Mouse (Mus musculus): Measurements from ENCODE around the gene Pde3a.

Gene Pde3a

GRCm38 (mm10) chr6:141248691-141249584, at the start of gene Pde3a:
Pde3a (plus strand) TSS chr6:141249269.
- no peak for DNase-seq

- DNase-seq = no peak
Observed at GRCm38 (mm10) chr6:141200173-141200615, 48.9 kb upstream of the Pde3a start.

GRCm38 (mm10) chr6:141207531-141207930, 41.5 kb upstream of the Pde3a start:
- DNase-seq = no peak

- DNase-seq = no peak
Observed at GRCm38 (mm10) chr6:141208283-141208872, 40.7 kb upstream of the Pde3a start.

GRCm38 (mm10) chr6:141210021-141210420, 39.0 kb upstream of the Pde3a start:
- DNase-seq = no peak

GRCm38 (mm10) chr6:141221081-141221480, 28.0 kb upstream of the Pde3a start:
- DNase-seq = no peak

GRCm38 (mm10) chr6:141226851-141227657, 22.0 kb upstream of the Pde3a start:
- no peak for DNase-seq

- no peak for DNase-seq
Observed at GRCm38 (mm10) chr6:141227658-141228005, 21.4 kb upstream of the Pde3a start.

- no peak for DNase-seq
Observed at GRCm38 (mm10) chr6:141232756-141233382, 16.2 kb upstream of the Pde3a start.

- no peak for DNase-seq
Observed at GRCm38 (mm10) chr6:141241809-141242208, 7.3 kb upstream of the Pde3a start.

GRCm38 (mm10) chr6:141245089-141245488, 4.0 kb upstream of the Pde3a start:
- DNase-seq = no peak

- DNase-seq = no peak
Observed at GRCm38 (mm10) chr6:141246391-141246790, 2.7 kb upstream of the Pde3a start.

- no peak for DNase-seq
Observed at GRCm38 (mm10) chr6:141248081-141248480, 988 bp upstream of the Pde3a start.

GRCm38 (mm10) chr6:141249585-141250295, 671 bp downstream of the Pde3a start:
- DNase-seq = peak; percentile 7 to 18

GRCm38 (mm10) chr6:141250296-141250629, 1.2 kb downstream of the Pde3a start:
- DNase-seq = no peak

GRCm38 (mm10) chr6:141250984-141251383, 1.9 kb downstream of the Pde3a start:
- no peak for DNase-seq

- no peak for DNase-seq
Observed at GRCm38 (mm10) chr6:141252520-141252919, 3.5 kb downstream of the Pde3a start.

GRCm38 (mm10) chr6:141254956-141255355, 5.9 kb downstream of the Pde3a start:
- no peak for DNase-seq

GRCm38 (mm10) chr6:141256896-141257295, 7.8 kb downstream of the Pde3a start:
- DNase-seq = no peak

- DNase-seq = no peak
Observed at GRCm38 (mm10) chr6:141257434-141258202, 8.5 kb downstream of the Pde3a start.

- DNase-seq = no peak
Observed at GRCm38 (mm10) chr6:141265257-141265656, 16.2 kb downstream of the Pde3a start.

Data from spleen, adult 18-20 months (tissue).